Comparison of ENCODE assay signal across 9 mouse cellular contexts in genomic region chr15:103034807-103035547, GRCm38 (mm10). TPM values are rescaled to one million over a fixed set of nuclear protein-coding genes. Genes with fewer than 3 reads are reported as not detected.
A peak's percentile ranks its signal among the peaks of the same experiment; 100 is the strongest.
DNase-seq lines count a peak whose midpoint lies in the region; ATAC-seq lines count a peak whose summit lies in the region.
"Had no signal": no experiment of that assay in that cellular context is flagged by ENCODE, and none has a peak within 500 bp of the region (broad histone marks: within the 10 kb centered on the region; RNA-seq: fewer than 3 reads in every experiment).

No protein-coding gene starts in this region.

- DNase-seq in heart, postnatal 36 days: no peak
- DNase-seq in R1 (ENCODE audit: low read depth, low spot score): peak; percentile 48
- DNase-seq in urinary bladder, postnatal 14 days (ENCODE audit: low spot score): no peak
- DNase-seq in ovary, postnatal 14 days (ENCODE audit: low spot score): no peak
- no peak for DNase-seq in testis, postnatal 14 days (ENCODE audit: low spot score)

- no peak overlapping the region for H3K9ac ChIP-seq in heart, embryonic 14.5 days (ENCODE audit: low read length)
- peak overlapping the region; percentile 74 for H3K9ac ChIP-seq in hindbrain, embryonic 12.5 days
- H3K9ac ChIP-seq in midbrain, embryonic 12.5 days (replicated peaks): no peak overlapping the region

- ATAC-seq in heart, embryonic 14.5 days (ENCODE audit: insufficient number of reproducible peaks, insufficient read depth, low FRiP score, low read depth): no peak; the same call in 1 of the 2 replicates
- peak; percentile 63 for ATAC-seq in hindbrain, embryonic 12.5 days (ENCODE audit: low FRiP score)
- ATAC-seq in midbrain, embryonic 12.5 days (ENCODE audit: low FRiP score, low read depth): no peak

- peak overlapping the region; percentile 15 to 25; a peak in 3 of 4 replicates for H3K4me3 ChIP-seq in heart, embryonic 14.5 days (ENCODE audit: control insufficient read depth in 1 of 2, insufficient read depth in 1 of 2, low read depth in 1 of 2, low read length in 2 of 2)
- H3K4me3 ChIP-seq in hindbrain, embryonic 12.5 days: peak overlapping the region; percentile 44
- no peak overlapping the region for H3K4me3 ChIP-seq in midbrain, embryonic 12.5 days

- H3K4me2 ChIP-seq in heart, embryonic 14.5 days (ENCODE audit: low read length): peak overlapping the region; percentile 46
- H3K4me2 ChIP-seq in hindbrain, embryonic 12.5 days (replicated peaks): peak overlapping the region; percentile 50
- H3K4me2 ChIP-seq in midbrain, embryonic 12.5 days (replicated peaks): 0 out of 2 replicates have a peak overlapping the region, but pooled peaks have one; percentile 8

- WGBS in heart, embryonic 14.5 days: under 1% methylated on average over 34 of the region's 34 CpGs
- under 1% methylated on average over 33 of the region's 34 CpGs for WGBS in hindbrain, embryonic 12.5 days
- WGBS in midbrain, embryonic 12.5 days: 2% methylated on average over 33 of the region's 34 CpGs

- intact Hi-C loops in heart, postnatal 36 days (cut with DNase I): loop anchor here (5.0 kb wide), 1 partner anchor 113 kb away; the partner anchor contains the start of gene Hoxc13

- H3K36me3 ChIP-seq in heart, embryonic 14.5 days (ENCODE audit: control insufficient read depth, insufficient read depth, low read length): no peaks in the 10 kb centered on the region
- H3K36me3 ChIP-seq in hindbrain, embryonic 12.5 days: no peaks in the 10 kb centered on the region
- H3K36me3 ChIP-seq in midbrain, embryonic 12.5 days: no peaks in the 10 kb centered on the region

- 0 out of 4 replicates have a peak, but pooled peaks cover 0 to 3% of the 10 kb centered on the region in 2 experiments for H3K4me1 ChIP-seq in heart, embryonic 14.5 days (ENCODE audit: control insufficient read depth in 2 of 2, insufficient read depth in 2 of 2, low read length in 2 of 2)
- H3K4me1 ChIP-seq in hindbrain, embryonic 12.5 days: peaks cover 6% of the 10 kb centered on the region
- no peaks in the 10 kb centered on the region for H3K4me1 ChIP-seq in midbrain, embryonic 12.5 days

- H3K9me3 ChIP-seq in heart, embryonic 14.5 days (ENCODE audit: control insufficient read depth, low read length): no peaks in the 10 kb centered on the region
- H3K9me3 ChIP-seq in hindbrain, embryonic 12.5 days (replicated peaks): no peaks in the 10 kb centered on the region
- H3K9me3 ChIP-seq in midbrain, embryonic 12.5 days: no peaks in the 10 kb centered on the region

- no peak overlapping the region for H3K27ac ChIP-seq in heart, embryonic 14.5 days (replicated peaks in 1 of 2; ENCODE audit: control insufficient read depth in 1 of 2, insufficient read depth in 1 of 2, low read depth in 2 of 2, low read length in 2 of 2)
- peak overlapping the region; percentile 92 for H3K27ac ChIP-seq in hindbrain, embryonic 12.5 days
- H3K27ac ChIP-seq in midbrain, embryonic 12.5 days (replicated peaks): no peak overlapping the region

- peaks cover 98% of the 10 kb centered on the region for H3K27me3 ChIP-seq in heart, embryonic 14.5 days (ENCODE audit: control insufficient read depth, insufficient read depth, low read length)
- H3K27me3 ChIP-seq in hindbrain, embryonic 12.5 days: peaks cover 99% of the 10 kb centered on the region
- peaks cover 98% of the 10 kb centered on the region for H3K27me3 ChIP-seq in midbrain, embryonic 12.5 days

RNA-seq across cellular contexts. Expression of gene Hoxc4, which starts 16.2 kb away (rescaled TPM):
- polyA plus RNA-seq in heart, embryonic 14.5 days (2014; fragmentation: Nextera tagmentation; extraction: Ambion mirVana): 0.30 TPM in 1 of 2 replicates, not detected in the other
- total RNA-seq in heart, postnatal 36 days (2021): not detected
- 34.5 and 59.6 TPM in 2 replicates for polyA plus RNA-seq in hindbrain, embryonic 12.5 days (2016; fragmentation: Nextera tagmentation; extraction: Ambion mirVana)
- 0.09 TPM in 1 of 2 replicates, not detected in the other for polyA plus RNA-seq in midbrain, embryonic 12.5 days (2016; fragmentation: Nextera tagmentation; extraction: Ambion mirVana)

RNA-seq across cellular contexts. Expression of gene Hoxc6, which starts 36.9 kb away (rescaled TPM):
- 0.15 and 0.22 TPM in 2 replicates for polyA plus RNA-seq in heart, embryonic 14.5 days (2014; fragmentation: Nextera tagmentation; extraction: Ambion mirVana)
- total RNA-seq in heart, postnatal 36 days (2021): under 1 TPM in 1 of 2 experiments, not detected in 1; 0.25 TPM
- polyA plus RNA-seq in hindbrain, embryonic 12.5 days (2016; fragmentation: Nextera tagmentation; extraction: Ambion mirVana): 2.1 and 2.3 TPM in 2 replicates
- polyA plus RNA-seq in midbrain, embryonic 12.5 days (2016; fragmentation: Nextera tagmentation; extraction: Ambion mirVana): not detected in 2 replicates
- total RNA-seq: monocyte, adult 5-6 weeks had no signal

RNA-seq across cellular contexts. Expression of gene Hoxc8, which starts 44.6 kb away (rescaled TPM):
- polyA plus RNA-seq in heart, embryonic 14.5 days (2014; fragmentation: Nextera tagmentation; extraction: Ambion mirVana): not detected in 2 replicates
- not detected for total RNA-seq in heart, postnatal 36 days (2021)
- polyA plus RNA-seq in hindbrain, embryonic 12.5 days (2016; fragmentation: Nextera tagmentation; extraction: Ambion mirVana): not detected in 2 replicates
- polyA plus RNA-seq in midbrain, embryonic 12.5 days (2016; fragmentation: Nextera tagmentation; extraction: Ambion mirVana): not detected in 2 replicates
- total RNA-seq: monocyte, adult 5-6 weeks had no signal

RNA-seq across cellular contexts. Expression of gene Hoxc9, which starts 58.7 kb away (rescaled TPM):
- polyA plus RNA-seq in heart, embryonic 14.5 days (2014; fragmentation: Nextera tagmentation; extraction: Ambion mirVana): not detected in 2 replicates
- not detected for total RNA-seq in heart, postnatal 36 days (2021)
- not detected in 2 replicates for polyA plus RNA-seq in hindbrain, embryonic 12.5 days (2016; fragmentation: Nextera tagmentation; extraction: Ambion mirVana)
- polyA plus RNA-seq in midbrain, embryonic 12.5 days (2016; fragmentation: Nextera tagmentation; extraction: Ambion mirVana): not detected in 2 replicates
- total RNA-seq: monocyte, adult 5-6 weeks had no signal

Comparison
In these comparisons a context has a peak if more than half of its experiments do, and no peak if none do; other contexts are left out.
1. RNA of gene Hoxc4, which starts 16.2 kb away (polyA plus RNA-seq): 34.5 to 59.6 TPM in hindbrain, embryonic 12.5 days; 0.30 TPM in heart, embryonic 14.5 days and 0.09 TPM in midbrain, embryonic 12.5 days; every median in the first group is over 10 times any median in the second.
2. Peak in every context shown above with its lines, with median percentiles within 50 percentile points of each other: H3K4me2 ChIP-seq.